Mouse (Mus musculus) cortical plate, adult 2 months (tissue): ENCODE results near the gene Entpd8. TPM values are rescaled to one million over a fixed set of nuclear protein-coding genes. Genes with fewer than 3 reads are reported as not detected.
A peak's percentile ranks its signal among the peaks of the same experiment; 100 is the strongest.

Experiments used
- H3K27ac ChIP-seq: fragments of 200-500 bp; 2 replicates; pipeline ENCODE4 v1.5.1; 2012; ENCODE audit warnings: low read length, control low read depth, inconsistent platforms; ENCODE audit not compliant: insufficient read depth
- H3K4me1 ChIP-seq: fragments of 200-500 bp; 2 replicates; pipeline ENCODE4 v1.6.1; 2011; ENCODE audit warnings: low read length; ENCODE audit not compliant: control insufficient read depth, insufficient read depth
- H3K4me3 ChIP-seq: fragments of 200-500 bp; 2 replicates; pipeline ENCODE4 v1.5.1; 2011; ENCODE audit warnings: mild to moderate bottlenecking, low read length, control low read depth; ENCODE audit not compliant: insufficient read depth
- CTCF ChIP-seq: fragments of 200-500 bp; IDR thresholded peaks from 2 replicates; pipeline ENCODE4 v1.5.1; 2011; ENCODE audit warnings: mild to moderate bottlenecking, control low read depth, low read length; ENCODE audit not compliant: insufficient read depth; ENCODE audit errors: extremely low read depth
- POLR2A ChIP-seq: fragments of 200-500 bp; IDR thresholded peaks from 2 replicates; pipeline ENCODE4 v1.6.1; 2011; ENCODE audit warnings: mild to moderate bottlenecking, low read length, control low read depth; ENCODE audit not compliant: insufficient read depth; ENCODE audit errors: extremely low read depth
- polyA plus RNA-seq: library from polyadenylated mRNA; depleted of rRNA; stranded (reverse); fragments of >200 nt; gene quantifications from 2 replicates; pipeline ENCODE4 v1.2.3, GENCODE M21; 2012

The Entpd8 gene
- polyA plus RNA-seq, 1 experiment = not detected

DNA sequence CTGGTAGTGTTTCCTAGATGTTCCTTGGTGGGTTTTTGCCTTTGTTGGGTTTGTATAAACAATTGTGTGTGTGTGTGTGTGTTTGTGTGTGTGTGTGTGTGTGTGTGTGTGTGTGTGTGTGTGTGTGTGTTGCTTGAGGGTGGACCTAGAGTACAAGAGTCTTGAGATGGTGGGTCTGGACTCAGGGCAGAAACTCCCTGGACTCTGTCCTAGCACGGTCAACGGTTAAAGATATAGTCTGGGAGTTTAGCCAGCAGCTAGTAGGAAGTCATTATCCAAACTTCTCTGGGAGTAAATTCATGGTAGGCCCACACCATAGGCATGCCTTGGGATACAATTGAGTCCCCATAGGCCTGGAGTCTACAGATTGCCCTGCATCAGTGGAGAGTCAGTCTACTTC lies 7.7 kb downstream of the Entpd8 start:
- no peak overlapping the region for H3K27ac ChIP-seq
- no peak for TF ChIP-seq POLR2A
- no peak for TF ChIP-seq CTCF
- H3K4me3 ChIP-seq = no peak overlapping the region
- H3K4me1 ChIP-seq = no peaks in the 10 kb centered on the region

GRCm38 (mm10) chr2:25088636-25089035 lies 8.5 kb downstream of the Entpd8 start:
- H3K27ac ChIP-seq = no peak overlapping the region
- TF ChIP-seq POLR2A (no peak), CTCF (no peak)
- no peaks in the 10 kb centered on the region for H3K4me1 ChIP-seq
- H3K4me3 ChIP-seq = no peak overlapping the region

GRCm38 (mm10) chr2:25094785-25095108 lies 14.6 kb downstream of the Entpd8 start:
- Histone ChIP-seq H3K4me3 (no peak overlapping the region), H3K27ac (no peak overlapping the region), H3K4me1 (peaks cover 3% of the 10 kb centered on the region; the same call in 1 of the 2 replicates)
- TF ChIP-seq POLR2A (no peak), CTCF (no peak)

GRCm38 (mm10) chr2:25095109-25095850 lies 15.2 kb downstream of the Entpd8 start, which contains the start of gene Noxa1:
Gene Noxa1 (minus strand): TSS chr2:25095149.
- Histone ChIP-seq H3K27ac (no peak within 1 kb of the TSS), H3K4me1 (peaks cover 3% of the 10 kb centered on the region; the same call in 1 of the 2 replicates), H3K4me3 (no peak within 1 kb of the TSS)
- no peak for TF ChIP-seq CTCF
- TF ChIP-seq POLR2A = no peak

DNA sequence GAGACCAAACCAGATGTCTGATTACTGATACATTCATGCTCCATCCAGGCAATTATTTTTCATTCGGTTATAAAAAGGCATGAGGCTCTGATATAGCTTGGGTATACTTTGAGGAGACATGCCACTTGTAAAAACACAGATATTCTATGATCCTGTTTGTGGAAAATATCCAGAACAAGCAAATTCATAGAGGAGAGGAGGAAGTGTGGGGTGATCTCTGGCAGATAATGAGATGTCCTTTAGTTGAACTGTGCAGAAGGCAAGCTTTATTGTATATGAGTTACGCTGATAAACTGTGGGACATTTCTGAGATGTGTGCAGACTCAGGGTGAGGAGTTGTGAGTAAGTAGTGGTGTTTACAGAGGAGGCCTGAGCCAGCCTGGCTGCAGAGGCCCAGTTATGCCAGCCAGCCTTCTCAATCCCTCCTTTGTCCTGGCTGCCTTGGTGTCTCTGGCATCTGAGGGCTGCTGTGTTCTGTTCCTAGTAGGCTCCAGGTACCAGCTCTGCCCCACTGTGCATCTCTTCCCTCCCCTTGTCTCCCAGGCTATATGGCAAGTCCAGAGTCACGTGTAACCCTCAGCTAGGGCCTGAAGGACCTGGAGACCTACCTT lies 18.0 kb downstream of the Entpd8 start:
- no peak for TF ChIP-seq POLR2A
- TF ChIP-seq CTCF = no peak
- Histone ChIP-seq H3K27ac (0 out of 2 replicates have a peak overlapping the region, but pooled peaks have one; percentile 24), H3K4me3 (no peak overlapping the region), H3K4me1 (peaks cover 3% of the 10 kb centered on the region; the same call in 1 of the 2 replicates)

DNA sequence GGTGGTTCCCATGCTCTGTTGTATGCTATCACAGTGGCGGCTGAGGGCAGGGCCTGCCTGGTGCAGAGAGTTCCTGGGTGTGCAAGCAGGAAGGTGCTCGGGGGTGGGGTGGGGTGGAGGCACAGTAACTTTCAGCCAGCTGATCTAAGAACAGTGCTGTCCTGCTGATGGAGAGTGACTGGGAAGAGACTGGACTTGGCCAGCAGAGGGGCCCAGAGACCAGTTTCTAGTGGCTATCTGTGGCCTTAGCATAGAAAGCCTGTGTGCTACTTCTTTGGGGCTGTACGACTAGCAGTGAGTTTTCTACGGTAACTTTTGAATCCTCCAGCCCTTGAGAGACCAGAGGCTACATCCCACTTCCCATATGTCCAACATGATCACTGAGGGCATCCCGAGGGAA lies 18.9 kb downstream of the Entpd8 start:
- TF ChIP-seq CTCF (peak; percentile 59), POLR2A (no peak)
- H3K27ac ChIP-seq = no peak overlapping the region
- H3K4me3 ChIP-seq = no peak overlapping the region
- peaks cover 3% of the 10 kb centered on the region; the same call in 1 of the 2 replicates for H3K4me1 ChIP-seq

GRCm38 (mm10) chr2:25099703-25100102 lies 19.6 kb downstream of the Entpd8 start:
- TF ChIP-seq CTCF = no peak
- no peak for TF ChIP-seq POLR2A
- Histone ChIP-seq H3K27ac (no peak overlapping the region), H3K4me3 (no peak overlapping the region), H3K4me1 (peaks cover 3% of the 10 kb centered on the region; the same call in 1 of the 2 replicates)

DNA sequence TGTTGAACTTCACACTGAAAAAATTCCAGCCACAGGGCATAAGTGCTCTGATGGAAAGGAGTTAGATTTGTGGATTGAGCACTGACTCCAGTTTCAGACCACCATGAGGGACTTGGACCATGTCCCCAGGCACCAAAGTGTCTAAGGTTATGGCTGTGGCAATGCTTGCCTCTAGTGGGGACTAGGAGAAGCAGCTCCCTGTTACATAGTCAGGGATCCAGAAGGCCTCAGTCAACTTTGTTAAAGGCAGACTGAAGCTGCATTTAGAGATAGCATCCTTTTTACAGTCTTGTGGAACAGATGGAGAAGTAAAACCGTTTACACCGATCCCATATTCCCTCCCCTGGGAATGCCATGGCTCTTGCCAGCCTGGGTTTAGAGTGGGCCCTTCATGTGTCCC lies 24.0 kb downstream of the Entpd8 start:
- Histone ChIP-seq H3K27ac (no peak overlapping the region), H3K4me1 (0 out of 2 replicates have a peak, but pooled peaks cover 2% of the 10 kb centered on the region), H3K4me3 (no peak overlapping the region)
- no peak for TF ChIP-seq CTCF
- no peak for TF ChIP-seq POLR2A

DNA sequence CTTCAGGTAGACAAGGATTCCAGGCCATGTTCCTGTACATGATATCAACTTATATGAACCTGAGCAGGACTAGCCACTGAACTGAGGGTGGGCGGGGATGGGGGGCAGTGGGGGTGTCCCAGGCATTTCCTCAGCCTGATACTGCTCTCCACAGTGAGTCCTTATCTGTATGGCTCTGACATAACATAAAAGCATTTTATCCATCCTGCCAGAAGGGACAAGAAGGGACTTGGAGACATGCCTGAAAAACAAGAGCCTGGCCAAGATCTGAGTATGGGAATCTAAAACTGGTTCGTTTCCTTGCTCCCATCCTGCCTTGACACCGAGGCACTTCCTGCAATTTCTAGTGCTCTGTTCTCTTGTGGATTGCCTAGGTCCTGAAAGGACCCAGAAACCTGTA lies 25.9 kb downstream of the Entpd8 start:
- Histone ChIP-seq H3K27ac (no peak overlapping the region), H3K4me1 (no peaks in the 10 kb centered on the region), H3K4me3 (no peak overlapping the region)
- TF ChIP-seq POLR2A = no peak
- TF ChIP-seq CTCF = no peak

GRCm38 (mm10) chr2:25109487-25109886 lies 29.4 kb downstream of the Entpd8 start:
- no peak overlapping the region for H3K4me3 ChIP-seq
- no peak overlapping the region for H3K27ac ChIP-seq
- H3K4me1 ChIP-seq = no peaks in the 10 kb centered on the region
- TF ChIP-seq POLR2A = no peak
- TF ChIP-seq CTCF = no peak
